Mouse (Mus musculus) cerebellum, adult 2 months (tissue): Measurements from ENCODE around the gene Hnrnpu.

Source experiments
- CTCF ChIP-seq: fragments of 200-500 bp; IDR thresholded peaks from 2 replicates; pipeline ENCODE4 v1.5.1; 2011; ENCODE audit warnings: low read depth, mild to moderate bottlenecking, control low read depth, low read length, moderate library complexity, borderline replicate concordance; ENCODE audit not compliant: insufficient read depth
- POLR2A ChIP-seq: fragments of 200-500 bp; IDR thresholded peaks from 2 replicates; pipeline ENCODE4 v1.6.1; 2011; ENCODE audit warnings: low read length, control low read depth, borderline replicate concordance; ENCODE audit not compliant: insufficient read depth

DNA sequence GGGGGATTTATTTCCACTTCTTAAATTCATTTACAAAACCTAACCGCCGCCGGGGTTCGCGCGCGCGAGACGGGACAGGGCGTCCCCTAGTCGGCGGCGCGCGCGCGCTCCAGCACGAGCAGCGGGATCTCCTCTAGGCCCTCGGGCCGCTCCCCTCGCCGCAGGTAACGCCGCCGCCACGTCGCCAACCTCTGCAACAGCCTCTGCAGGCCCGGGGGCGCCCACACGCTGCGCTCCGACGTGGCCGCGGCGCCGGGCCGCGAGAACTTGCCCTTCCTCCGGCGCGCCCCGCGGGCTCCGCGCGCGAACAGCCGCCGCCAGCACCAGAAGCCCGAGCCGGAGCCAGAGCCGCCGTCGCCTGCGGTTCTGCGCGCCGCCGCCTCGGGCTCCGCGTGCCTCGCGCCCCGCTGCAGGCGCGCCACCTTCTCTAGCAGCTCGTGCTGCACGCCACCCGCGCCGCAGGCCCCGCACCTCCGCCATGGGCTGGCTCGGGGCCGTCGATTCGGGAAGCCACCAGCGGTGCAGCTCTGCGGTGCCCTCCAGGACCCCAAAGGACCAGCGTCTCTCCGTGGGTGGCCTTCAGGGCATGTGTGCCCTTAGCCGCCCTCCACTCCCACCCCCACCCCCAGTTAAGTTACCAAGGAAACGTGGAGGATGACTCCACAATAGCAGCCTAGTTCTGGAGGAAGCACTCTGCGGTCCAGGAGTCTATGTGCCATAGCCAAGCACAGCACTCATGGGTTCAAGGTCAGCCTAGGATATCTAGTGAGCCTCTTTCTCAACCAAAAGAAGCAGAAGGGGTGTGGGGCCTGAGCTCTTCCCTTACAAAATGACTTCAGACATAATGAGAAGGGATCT is 61.3 kb downstream of the Hnrnpu start:
- TF ChIP-seq CTCF = no peak
- no peak for TF ChIP-seq POLR2A
